Mouse (Mus musculus): ENCODE measurements around the gene Cypt14.
"Not testable (repeated sequence)": the region's sequence is repeated elsewhere in the genome, so short reads cannot be mapped to it uniquely, and the experiment has no call there.

Gene Cypt14

DNA sequence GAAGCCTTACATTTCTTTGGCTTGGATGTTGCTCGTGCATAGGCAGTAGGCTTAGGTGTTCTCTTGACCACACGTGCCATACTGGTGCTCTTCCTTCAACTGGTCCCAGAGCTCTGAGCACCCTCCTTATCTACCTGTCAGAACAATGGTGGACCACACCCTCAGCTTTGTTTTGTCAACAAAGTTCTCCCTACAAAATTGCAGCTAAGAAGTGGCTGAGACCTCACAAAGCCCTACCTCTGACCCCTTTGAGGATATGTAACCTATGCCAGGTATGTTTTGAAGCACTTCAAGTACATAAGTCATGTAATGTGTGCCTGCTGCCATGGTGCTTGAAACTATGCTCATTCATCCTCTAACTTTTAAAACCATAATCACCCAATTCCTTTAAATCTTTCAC lies at the start of gene Cypt14:
Gene Cypt14, minus strand, starts transcription at position 101 of the 400 bp plus-strand sequence.
- DNase-seq (ENCODE audit: low read depth in 1 of 2, low spot score in 2 of 2): not testable (repeated sequence)

Data from monocyte, adult 2 months (primary cell).